Mouse (Mus musculus) heart, embryonic 13.5 days (tissue): ENCODE measurements around the gene Fmo1. TPM values are rescaled to one million over a fixed set of nuclear protein-coding genes. Genes with fewer than 3 reads are reported as not detected.
"Not testable (repeated sequence)": the region's sequence is repeated elsewhere in the genome, so short reads cannot be mapped to it uniquely, and the experiment has no call there.

ENCODE experiments used
- ATAC-seq: fragments of 200-750 bp; cut with Nextera tagmentation; 2 replicates; pipeline ENCODE4 v1.8.0; 2017; ENCODE audit warnings: moderate TSS enrichment; ENCODE audit not compliant: insufficient number of reproducible peaks, low FRiP score, low TSS enrichment; ENCODE audit errors: extremely low read depth
- H3K27ac ChIP-seq: fragments of 300-500 bp; sonication (generic); replicated peaks from 2 replicates; pipeline ENCODE4 v1.5.1; 2015; ENCODE audit warnings: moderate library complexity, mild to moderate bottlenecking, inconsistent platforms
- H3K27me3 ChIP-seq: fragments of 300-500 bp; sonication (generic); replicated peaks from 2 replicates; pipeline ENCODE4 v1.6.1; 2015; ENCODE audit warnings: mild to moderate bottlenecking, inconsistent platforms
- H3K36me3 ChIP-seq: fragments of 300-500 bp; sonication (generic); 2 replicates; pipeline ENCODE4 v1.6.1; 2015; ENCODE audit warnings: mild to moderate bottlenecking, inconsistent platforms
- H3K4me1 ChIP-seq: fragments of 300-500 bp; sonication (generic); 2 replicates; pipeline ENCODE4 v1.6.1; 2015; ENCODE audit warnings: inconsistent platforms
- H3K4me2 ChIP-seq: fragments of 300-500 bp; sonication (generic); 2 replicates; pipeline ENCODE4 v1.6.1; 2015; ENCODE audit warnings: inconsistent platforms, mild to moderate bottlenecking, moderate library complexity
- H3K4me3 ChIP-seq: fragments of 300-500 bp; sonication (generic); 2 replicates; pipeline ENCODE4 v1.5.1; 2015; ENCODE audit warnings: moderate library complexity, mild to moderate bottlenecking, inconsistent platforms
- H3K9ac ChIP-seq: fragments of 300-500 bp; sonication (generic); 2 replicates; pipeline ENCODE4 v1.6.1; 2015; ENCODE audit warnings: inconsistent platforms, mild to moderate bottlenecking, moderate library complexity
- H3K9me3 ChIP-seq: fragments of 300-500 bp; sonication (generic); 2 replicates; pipeline ENCODE4 v1.6.1; 2016; ENCODE audit warnings: inconsistent platforms
- WGBS: fragments of 180-500 bp; shearing (Covaris S2); methylation state at CpG from one replicate; pipeline ENCODE4 v1.1.7; 2015; ENCODE audit warnings: mixed read lengths; 5-methylcytosine and 5-hydroxymethylcytosine counted together
- polyA plus RNA-seq: library from polyadenylated mRNA; unstranded; fragments of >200 nt; fragmentation: Nextera tagmentation; extraction: Ambion mirVana; gene quantifications from 2 replicates; pipeline ENCODE4 v1.2.1, GENCODE M21; 2015

Fmo1 gene
- polyA plus RNA-seq, 1 experiment from 2014 or later = 3.7 TPM

GRCm38 (mm10) chr1:162785222-162785621, 81.2 kb downstream of the Fmo1 start:
- Histone ChIP-seq H3K36me3 (no peaks in the 10 kb centered on the region), H3K27me3 (no peaks in the 10 kb centered on the region), H3K4me3 (no peak overlapping the region), H3K4me2 (no peak overlapping the region), H3K9me3 (no peaks in the 10 kb centered on the region), H3K9ac (no peak overlapping the region), H3K4me1 (no peaks in the 10 kb centered on the region), H3K27ac (no peak overlapping the region)
- WGBS = 76% methylated on average over 4 of the region's 4 CpGs
- ATAC-seq = no peak

GRCm38 (mm10) chr1:162783669-162784248, 82.7 kb downstream of the Fmo1 start:
- Histone ChIP-seq H3K27me3 (no peaks in the 10 kb centered on the region), H3K27ac (no peak overlapping the region), H3K4me2 (no peak overlapping the region), H3K4me3 (no peak overlapping the region), H3K9me3 (no peaks in the 10 kb centered on the region), H3K4me1 (no peaks in the 10 kb centered on the region), H3K9ac (no peak overlapping the region), H3K36me3 (no peaks in the 10 kb centered on the region)
- WGBS = 74% methylated on average over 7 of the region's 7 CpGs
- ATAC-seq = no peak

- not testable (repeated sequence) for H3K4me1 ChIP-seq, H3K27ac ChIP-seq, H3K36me3 ChIP-seq, H3K9me3 ChIP-seq, H3K9ac ChIP-seq, H3K4me2 ChIP-seq, ATAC-seq, H3K4me3 ChIP-seq, H3K27me3 ChIP-seq
- 88% methylated on average over 2 of the region's 2 CpGs for WGBS
These were observed 85.4 kb downstream of the Fmo1 start for GRCm38 (mm10) chr1:162781035-162781434.

Other genes starting within 250 kb of the Fmo1 start
- not detected in 2 replicates for gene Myoc, start 227.5 kb downstream of the Fmo1 start, polyA plus RNA-seq
- gene Myocos, start 208.4 kb downstream of the Fmo1 start, polyA plus RNA-seq = not detected in 2 replicates
- 78.5 and 85.2 TPM in 2 replicates for gene Prrc2c, start 126.1 kb downstream of the Fmo1 start, polyA plus RNA-seq
- gene Fmo4, start 52.6 kb downstream of the Fmo1 start, polyA plus RNA-seq = 0.08 and 0.38 TPM in 2 replicates
- gene Fmo2, start 32.1 kb upstream of the Fmo1 start, polyA plus RNA-seq = 2.8 and 3.6 TPM in 2 replicates
- gene Fmo6, start 70.9 kb upstream of the Fmo1 start, polyA plus RNA-seq = not detected in 2 replicates
- gene Fmo3, start 117.9 kb upstream of the Fmo1 start, polyA plus RNA-seq = 0.11 TPM in 1 of 2 replicates, not detected in the other
- not detected in 2 replicates for gene Mroh9, start 219.1 kb upstream of the Fmo1 start, polyA plus RNA-seq